Mouse (Mus musculus) testis, adult 2 months (tissue): ENCODE measurements around the gene Gipc2. TPM values are rescaled to one million over a fixed set of nuclear protein-coding genes. Genes with fewer than 3 reads are reported as not detected.

ENCODE experiments used
- H3K27ac ChIP-seq: fragments of 200-500 bp; 2 replicates; pipeline ENCODE4 v1.5.1; 2012; ENCODE audit warnings: low read depth, low read length; ENCODE audit not compliant: control insufficient read depth, insufficient read depth
- H3K27me3 ChIP-seq: fragments of 200-500 bp; 2 replicates; pipeline ENCODE4 v1.6.1; 2012; ENCODE audit warnings: mild to moderate bottlenecking, low read length, moderate library complexity; ENCODE audit not compliant: control insufficient read depth, insufficient read depth
- H3K36me3 ChIP-seq: fragments of 200-500 bp; 2 replicates; pipeline ENCODE4 v1.6.1; 2012; ENCODE audit warnings: mild to moderate bottlenecking, low read length; ENCODE audit not compliant: control insufficient read depth, insufficient read depth
- H3K4me1 ChIP-seq: fragments of 200-500 bp; 2 replicates; pipeline ENCODE4 v1.6.1; 2012; ENCODE audit warnings: low read length; ENCODE audit not compliant: control insufficient read depth, insufficient read depth
- H3K4me3 ChIP-seq: fragments of 200-500 bp; 2 replicates; pipeline ENCODE4 v1.5.1; 2012; ENCODE audit warnings: low read depth, mild to moderate bottlenecking, low read length, moderate library complexity, mixed read lengths; ENCODE audit not compliant: control insufficient read depth
- CTCF ChIP-seq: fragments of 200-500 bp; IDR thresholded peaks from 2 replicates; pipeline ENCODE4 v1.5.1; 2012; ENCODE audit warnings: low read depth, mild to moderate bottlenecking, inconsistent platforms, low read length, moderate library complexity; ENCODE audit not compliant: control insufficient read depth, insufficient read depth, insufficient replicate concordance
- POLR2A ChIP-seq: fragments of 200-500 bp; IDR thresholded peaks from 2 replicates; pipeline ENCODE4 v1.6.1; 2012; ENCODE audit warnings: low read depth, mild to moderate bottlenecking, inconsistent platforms, low read length, moderate library complexity; ENCODE audit not compliant: control insufficient read depth
- polyA plus RNA-seq: library from polyadenylated mRNA; depleted of rRNA; stranded (reverse); fragments of >200 nt; gene quantifications from 2 replicates; pipeline ENCODE4 v1.2.3, GENCODE M21; 2012

The Gipc2 gene
- polyA plus RNA-seq, 1 experiment: 9.7 TPM

- no peaks in the 10 kb centered on the region for H3K36me3 ChIP-seq
- no peak overlapping the region for H3K27ac ChIP-seq
- no peak overlapping the region for H3K4me3 ChIP-seq
- H3K4me1 ChIP-seq: peaks cover 11% of the 10 kb centered on the region
- H3K27me3 ChIP-seq: no peaks in the 10 kb centered on the region
- no peak for TF ChIP-seq POLR2A
- no peak for TF ChIP-seq CTCF
Observed at GRCm38 (mm10) chr3:152154095-152154494, 11.9 kb downstream of the Gipc2 start.

DNA sequence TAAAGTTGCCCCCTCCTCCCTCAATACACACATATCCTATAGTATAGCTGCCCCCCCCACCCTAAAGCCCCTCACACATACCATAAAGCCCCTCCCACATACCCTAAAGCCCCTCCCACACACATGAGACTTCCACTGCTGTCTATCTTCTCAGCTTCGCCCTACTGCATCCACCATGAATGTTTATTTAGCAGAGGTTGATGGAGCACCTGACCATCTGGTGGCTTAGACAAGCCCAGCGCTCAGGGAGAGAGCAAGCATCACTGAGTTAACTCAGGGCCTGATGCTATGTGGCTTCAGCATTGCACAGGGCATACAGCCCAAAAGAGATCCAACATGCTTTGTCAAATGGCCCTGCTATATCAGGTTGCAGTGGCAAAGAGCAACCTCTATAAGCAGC, 12.9 kb downstream of the Gipc2 start:
- no peak for TF ChIP-seq POLR2A
- TF ChIP-seq CTCF: no peak
- Histone ChIP-seq H3K27me3 (no peaks in the 10 kb centered on the region), H3K4me3 (no peak overlapping the region; the same call in 1 of the 2 replicates), H3K27ac (no peak overlapping the region), H3K36me3 (no peaks in the 10 kb centered on the region), H3K4me1 (peaks cover 11% of the 10 kb centered on the region)

DNA sequence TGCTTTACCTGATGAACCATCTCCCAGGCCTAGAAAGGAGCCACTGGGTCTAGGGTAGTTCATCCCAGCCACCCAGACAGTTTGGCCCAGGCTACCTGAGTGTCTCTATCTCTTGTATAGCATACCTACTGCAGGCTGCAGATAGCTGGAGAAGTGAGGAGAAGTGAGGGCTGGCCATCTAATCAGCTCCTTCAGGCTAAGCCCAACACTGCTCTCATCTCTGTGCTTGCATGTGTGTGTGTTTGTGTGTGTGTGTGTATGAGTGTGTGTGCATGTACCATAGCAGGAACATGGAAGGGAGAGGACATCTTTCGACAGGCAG, 13.6 kb downstream of the Gipc2 start:
- H3K27me3 ChIP-seq: no peaks in the 10 kb centered on the region
- no peak for TF ChIP-seq CTCF
- no peak for TF ChIP-seq POLR2A

GRCm38 (mm10) chr3:152151725-152152482, 14.1 kb downstream of the Gipc2 start:
- H3K27ac ChIP-seq: no peak overlapping the region
- TF ChIP-seq POLR2A (no peak), CTCF (no peak)
- H3K4me1 ChIP-seq: peaks cover 7% of the 10 kb centered on the region
- H3K27me3 ChIP-seq: no peaks in the 10 kb centered on the region
- peak overlapping the region; percentile 77 for H3K4me3 ChIP-seq
- H3K36me3 ChIP-seq: no peaks in the 10 kb centered on the region

More for the DNA sequence above, 13.6 kb downstream of the Gipc2 start:
- Histone ChIP-seq H3K4me1 (peaks cover 11% of the 10 kb centered on the region), H3K27ac (no peak overlapping the region), H3K4me3 (peak overlapping the region; percentile 77), H3K36me3 (no peaks in the 10 kb centered on the region)

DNA sequence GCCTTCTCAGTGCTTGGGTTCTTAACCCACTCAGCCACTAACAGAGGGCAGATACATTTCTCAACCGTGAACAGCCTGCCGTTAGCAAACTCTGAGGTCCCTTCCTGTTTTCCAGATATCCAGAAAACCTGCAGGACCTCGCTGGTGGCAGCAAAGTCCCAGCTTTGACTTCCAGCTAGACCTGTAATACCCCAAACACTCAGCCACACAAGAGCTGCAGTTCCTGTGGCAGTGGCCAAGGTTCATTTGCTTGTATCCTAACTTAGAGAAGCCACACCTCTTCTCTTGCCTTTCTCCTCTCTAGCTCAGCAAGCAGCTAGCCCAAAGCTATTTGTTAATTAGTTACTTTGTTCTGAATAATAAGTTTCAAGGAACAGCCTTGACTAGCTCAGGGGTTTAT, 16.2 kb downstream of the Gipc2 start:
- Histone ChIP-seq H3K4me3 (no peak overlapping the region), H3K27me3 (no peaks in the 10 kb centered on the region), H3K27ac (no peak overlapping the region), H3K36me3 (no peaks in the 10 kb centered on the region), H3K4me1 (peaks cover 2% of the 10 kb centered on the region; the same call in 1 of the 2 replicates)
- no peak for TF ChIP-seq POLR2A
- TF ChIP-seq CTCF: no peak

- Histone ChIP-seq H3K36me3 (no peaks in the 10 kb centered on the region), H3K27me3 (no peaks in the 10 kb centered on the region), H3K4me1 (peaks cover 2% of the 10 kb centered on the region; the same call in 1 of the 2 replicates), H3K27ac (no peak overlapping the region), H3K4me3 (no peak overlapping the region)
- TF ChIP-seq CTCF (no peak), POLR2A (no peak)
Observed at GRCm38 (mm10) chr3:152149449-152149848, 16.6 kb downstream of the Gipc2 start.

- H3K27me3 ChIP-seq: no peaks in the 10 kb centered on the region
- H3K27ac ChIP-seq: no peak overlapping the region
- no peak overlapping the region for H3K4me3 ChIP-seq
- peaks cover 2% of the 10 kb centered on the region; the same call in 1 of the 2 replicates for H3K4me1 ChIP-seq
- no peaks in the 10 kb centered on the region for H3K36me3 ChIP-seq
- TF ChIP-seq CTCF: no peak
- TF ChIP-seq POLR2A: no peak
Observed at GRCm38 (mm10) chr3:152147085-152147831, 18.8 kb downstream of the Gipc2 start.
